Mouse (Mus musculus): ENCODE data around the gene Hist1h2ae. TPM values are rescaled to one million over a fixed set of nuclear protein-coding genes. Genes with fewer than 3 reads are reported as not detected.
"Not testable (repeated sequence)": the region's sequence is repeated elsewhere in the genome, so short reads cannot be mapped to it uniquely, and the experiment has no call there.

Gene Hist1h2ae
- total RNA-seq, 2 experiments from 2014 or later = 8.6 to 27.9 TPM

GRCm38 (mm10) chr13:23572218-23573033 lies 1.4 kb upstream of the Hist1h2ae start:
- intact Hi-C loops (cut with DNase I) = loop anchor here (5.0 kb wide), 1 partner anchor 1535 kb away; the partner anchor contains the start of genes Hist1h2ah and Hist1h2bk
- DNase-seq = no peak

- DNase-seq = not testable (repeated sequence)
- intact Hi-C loops (cut with DNase I) = loop anchor here (5.0 kb wide), 1 partner anchor 1534 kb away; the partner anchor contains the start of genes Hist1h2ah and Hist1h2bk
Observed at GRCm38 (mm10) chr13:23571504-23572217, 641 bp upstream of the Hist1h2ae start.

GRCm38 (mm10) chr13:23570261-23571021 lies 579 bp downstream of the Hist1h2ae start:
- not testable (repeated sequence) for DNase-seq
- intact Hi-C loops (cut with DNase I) = loop anchor here (5.0 kb wide), 1 partner anchor 1533 kb away; the partner anchor contains the start of genes Hist1h2ah and Hist1h2bk

- no peak for DNase-seq
- intact Hi-C loops (cut with DNase I) = no loop called here
Observed at GRCm38 (mm10) chr13:23564482-23564881, 6.5 kb downstream of the Hist1h2ae start.

- intact Hi-C loops (cut with DNase I) = no loop called here
- peak in 1 of 2 experiments; percentile 40 for DNase-seq
Observed at GRCm38 (mm10) chr13:23562699-23563462, 8.1 kb downstream of the Hist1h2ae start.

- intact Hi-C loops (cut with DNase I) = not testable (repeated sequence)
- peak; percentile 89 to 94 for DNase-seq
Observed at GRCm38 (mm10) chr13:23561883-23562659, 8.9 kb downstream of the Hist1h2ae start, which contains the start of gene Hist1h3e. Gene Hist1h3e, minus strand, starts transcription at chr13:23562369.

- DNase-seq; intact Hi-C loops (cut with DNase I): not testable (repeated sequence)
Observed at GRCm38 (mm10) chr13:23561531-23561882, 9.5 kb downstream of the Hist1h2ae start.

GRCm38 (mm10) chr13:23560699-23561098 lies 10.3 kb downstream of the Hist1h2ae start:
- DNase-seq; intact Hi-C loops (cut with DNase I): not testable (repeated sequence)

- intact Hi-C loops (cut with DNase I) = no loop called here
- DNase-seq = no peak
Observed at GRCm38 (mm10) chr13:23556906-23557305, 14.1 kb downstream of the Hist1h2ae start.

- intact Hi-C loops (cut with DNase I) = no loop called here
- DNase-seq = peak; percentile 41 to 62
Observed at GRCm38 (mm10) chr13:23555839-23556416, 15.1 kb downstream of the Hist1h2ae start.

- intact Hi-C loops (cut with DNase I) = no loop called here
- peak; percentile 65 to 75 for DNase-seq
Observed at GRCm38 (mm10) chr13:23554925-23555838, 15.8 kb downstream of the Hist1h2ae start.

GRCm38 (mm10) chr13:23554393-23554792 lies 16.6 kb downstream of the Hist1h2ae start:
- intact Hi-C loops (cut with DNase I) = no loop called here
- DNase-seq = no peak

GRCm38 (mm10) chr13:23552962-23553361 lies 18.1 kb downstream of the Hist1h2ae start, which contains the start of gene Hist1h1d:
Gene Hist1h1d, plus strand, starts transcription at chr13:23553262.
- intact Hi-C loops (cut with DNase I) = no loop called here
- DNase-seq = no peak

- no peak for DNase-seq
- intact Hi-C loops (cut with DNase I) = no loop called here
Observed at GRCm38 (mm10) chr13:23551931-23552914, 18.8 kb downstream of the Hist1h2ae start.

- peak; percentile 68 to 83 for DNase-seq
- intact Hi-C loops (cut with DNase I) = not testable (repeated sequence)
Observed at GRCm38 (mm10) chr13:23551146-23551834, 19.7 kb downstream of the Hist1h2ae start, which contains the start of gene Hist1h4f. Gene Hist1h4f, minus strand, starts transcription at chr13:23551648.

- intact Hi-C loops (cut with DNase I) = no loop called here
- DNase-seq = no peak
Observed at GRCm38 (mm10) chr13:23550761-23551145, 20.3 kb downstream of the Hist1h2ae start.

Data from heart, postnatal 14 days (tissue).